Mouse (Mus musculus) liver, embryonic 13.5 days (tissue): Measurements from ENCODE around the gene Ly6g6e. TPM values are rescaled to one million over a fixed set of nuclear protein-coding genes. Genes with fewer than 3 reads are reported as not detected.
A peak's percentile ranks its signal among the peaks of the same experiment; 100 is the strongest.

Experiments
- ATAC-seq: fragments of 200-750 bp; cut with Nextera tagmentation; 2 replicates; pipeline ENCODE4 v1.8.0; 2017; ENCODE audit warnings: low read depth, mild to moderate bottlenecking, moderate number of reproducible peaks, moderate library complexity
- DNase-seq: peaks from one replicate; pipeline ENCODE4 v3.0.0; 2022
- H3K27ac ChIP-seq: fragments of 300-500 bp; sonication (generic); 2 replicates; pipeline ENCODE4 v1.5.1; 2015; ENCODE audit warnings: moderate library complexity, mild to moderate bottlenecking, inconsistent platforms
- H3K27me3 ChIP-seq: fragments of 300-500 bp; sonication (generic); 2 replicates; pipeline ENCODE4 v1.6.1; 2015; ENCODE audit warnings: mild to moderate bottlenecking, inconsistent platforms
- H3K36me3 ChIP-seq: fragments of 300-500 bp; sonication (generic); 2 replicates; pipeline ENCODE4 v1.6.1; 2015; ENCODE audit warnings: mild to moderate bottlenecking, inconsistent platforms
- H3K4me1 ChIP-seq: fragments of 300-500 bp; sonication (generic); replicated peaks from 2 replicates; pipeline ENCODE4 v1.6.1; 2015; ENCODE audit warnings: inconsistent platforms
- H3K4me2 ChIP-seq: fragments of 300-500 bp; sonication (generic); 2 replicates; pipeline ENCODE4 v1.6.1; 2015; ENCODE audit warnings: inconsistent platforms, mild to moderate bottlenecking, moderate library complexity
- H3K4me3 ChIP-seq: fragments of 300-500 bp; sonication (generic); replicated peaks from 2 replicates; pipeline ENCODE4 v1.5.1; 2015; ENCODE audit warnings: mild to moderate bottlenecking, inconsistent platforms
- H3K9ac ChIP-seq: fragments of 300-500 bp; sonication (generic); 2 replicates; pipeline ENCODE4 v1.6.1; 2015; ENCODE audit warnings: mild to moderate bottlenecking, inconsistent platforms
- H3K9me3 ChIP-seq: fragments of 300-500 bp; sonication (generic); replicated peaks from 2 replicates; pipeline ENCODE4 v1.6.1; 2016; ENCODE audit warnings: inconsistent platforms
- WGBS: fragments of 180-500 bp; shearing (Covaris S2); methylation state at CpG from one replicate; pipeline ENCODE4 v1.1.7; 2015; ENCODE audit not compliant: insufficient replicate concordance; 5-methylcytosine and 5-hydroxymethylcytosine counted together
- polyA plus RNA-seq: library from polyadenylated mRNA; unstranded; fragments of >200 nt; fragmentation: Nextera tagmentation; extraction: Ambion mirVana; gene quantifications from 2 replicates; pipeline ENCODE4 v1.2.1, GENCODE M21; 2015

Gene Ly6g6e
- polyA plus RNA-seq, 1 experiment from 2014 or later: 0.23 TPM

DNA sequence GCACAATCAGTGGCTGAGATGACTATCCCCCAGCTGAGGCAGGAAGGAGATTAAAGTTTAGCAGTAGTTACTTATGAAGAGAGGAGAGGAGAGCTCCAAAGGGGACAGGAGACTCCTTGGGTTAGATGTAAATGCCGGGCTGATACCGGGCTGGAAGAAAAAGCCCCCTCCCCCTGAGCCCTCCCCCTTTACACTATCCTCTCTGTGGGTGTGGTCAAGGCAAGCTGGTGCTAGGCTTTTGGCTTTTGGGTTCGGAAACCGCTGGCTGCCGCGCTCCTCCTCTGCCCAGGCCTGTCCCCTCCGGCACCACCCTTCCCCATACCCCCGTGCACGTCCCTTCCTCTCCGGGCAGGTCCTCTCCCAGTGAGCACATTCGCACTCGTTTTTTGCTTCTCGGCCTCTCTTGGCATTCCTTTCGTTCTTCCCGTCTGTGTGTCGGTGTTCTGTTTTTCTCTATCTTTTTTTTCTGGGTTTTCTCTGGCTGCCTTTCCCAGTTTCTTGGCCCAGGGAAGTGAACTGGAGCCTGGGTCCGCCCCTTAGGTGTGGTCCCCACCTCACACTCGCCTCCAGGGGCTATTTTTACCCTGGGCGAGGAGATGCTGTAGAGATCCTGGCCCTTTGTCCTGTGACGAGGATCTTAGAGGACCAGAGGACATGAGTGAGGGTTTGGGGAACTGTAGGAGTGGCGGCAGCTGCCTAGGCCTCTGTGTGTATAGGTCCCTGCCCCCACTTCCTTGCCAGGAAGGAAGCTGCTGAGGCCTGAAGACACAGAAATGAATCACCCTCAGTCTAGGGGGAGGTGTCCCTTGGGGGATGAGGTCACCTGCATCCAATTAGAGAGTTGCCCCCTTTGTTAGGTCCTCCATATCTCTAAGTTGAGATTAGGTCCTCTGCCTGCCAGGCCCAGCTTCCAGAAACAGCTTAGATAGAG is 25.3 kb upstream of the Ly6g6e start:
- Histone ChIP-seq H3K36me3 (peaks cover 43% of the 10 kb centered on the region), H3K4me2 (peak overlapping the region; percentile 100), H3K27ac (peak overlapping the region; percentile 97), H3K9me3 (no peaks in the 10 kb centered on the region), H3K4me3 (peak overlapping the region; percentile 78), H3K27me3 (no peaks in the 10 kb centered on the region), H3K4me1 (peaks cover 74% of the 10 kb centered on the region), H3K9ac (peak overlapping the region; percentile 92)
- ATAC-seq (peak; percentile 43), DNase-seq (peak; percentile 63)
- WGBS: 2% methylated on average over 21 of the region's 21 CpGs

DNA sequence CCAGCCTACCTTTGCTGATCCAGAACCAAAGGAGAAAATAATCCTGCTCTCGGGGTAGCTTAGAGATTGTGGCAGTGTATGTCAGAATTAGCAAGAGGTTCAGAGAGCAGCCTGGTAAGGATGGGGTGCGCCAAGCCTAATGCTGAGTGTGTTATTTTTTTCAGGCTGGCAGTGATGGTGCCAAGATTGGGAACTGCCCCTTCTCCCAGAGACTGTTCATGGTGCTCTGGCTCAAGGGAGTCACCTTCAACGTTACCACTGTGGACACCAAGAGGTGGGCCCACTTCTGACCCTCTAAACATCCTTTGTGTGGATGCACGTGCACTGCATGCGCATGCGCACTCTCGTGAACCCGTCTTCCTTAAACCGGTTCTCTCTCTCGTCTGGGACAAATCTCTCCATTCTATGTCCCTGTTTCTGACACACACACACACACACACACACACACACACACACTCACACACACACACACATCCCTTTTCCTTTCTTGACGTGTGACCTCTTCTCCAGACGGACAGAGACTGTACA is 24.4 kb upstream of the Ly6g6e start:
- ATAC-seq (no peak), DNase-seq (no peak)
- H3K4me1 ChIP-seq: peaks cover 73% of the 10 kb centered on the region
- H3K4me3 ChIP-seq: peak overlapping the region; percentile 78
- peak overlapping the region; percentile 97 for H3K27ac ChIP-seq
- H3K9me3 ChIP-seq: no peaks in the 10 kb centered on the region
- WGBS: 82% methylated on average over 12 of the region's 12 CpGs
- H3K4me2 ChIP-seq: peak overlapping the region; percentile 100
- H3K9ac ChIP-seq: peak overlapping the region; percentile 92
- no peaks in the 10 kb centered on the region for H3K27me3 ChIP-seq
- peaks cover 49% of the 10 kb centered on the region for H3K36me3 ChIP-seq

- Histone ChIP-seq H3K9me3 (no peaks in the 10 kb centered on the region), H3K9ac (0 out of 2 replicates have a peak overlapping the region, but pooled peaks have one; percentile 15), H3K36me3 (peaks cover 66% of the 10 kb centered on the region), H3K4me1 (peaks cover 81% of the 10 kb centered on the region), H3K27me3 (peaks cover 6% of the 10 kb centered on the region; the same call in 1 of the 2 replicates), H3K4me2 (no peak overlapping the region), H3K4me3 (no peak overlapping the region), H3K27ac (peak overlapping the region; percentile 6; the same call in 1 of the 2 replicates)
- ATAC-seq: no peak
- no peak for DNase-seq
- WGBS: 80% methylated on average over 7 of the region's 7 CpGs
Measured at GRCm38 (mm10) chr17:35055691-35056495, 20.8 kb upstream of the Ly6g6e start.

DNA sequence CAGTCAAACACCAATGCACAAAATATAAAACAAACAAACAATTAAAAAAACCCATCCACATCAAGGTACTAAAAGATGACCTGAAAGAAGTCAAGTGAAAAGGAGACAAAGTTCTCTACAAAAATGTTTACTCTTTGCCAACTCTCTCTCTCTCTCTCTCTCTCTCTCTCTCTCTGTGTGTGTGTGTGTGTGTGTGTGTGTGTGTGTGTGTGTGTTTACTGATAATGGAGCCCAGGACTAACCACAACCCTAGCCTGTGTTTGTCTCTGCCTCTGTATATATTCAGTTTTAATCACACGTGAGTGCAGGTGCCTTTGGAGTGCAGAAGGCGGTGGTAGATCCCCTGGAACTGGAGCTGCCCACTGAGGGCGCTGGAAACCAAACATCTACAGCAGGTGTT is 19.6 kb upstream of the Ly6g6e start:
- Histone ChIP-seq H3K9ac (no peak overlapping the region), H3K9me3 (no peaks in the 10 kb centered on the region), H3K4me1 (peaks cover 80% of the 10 kb centered on the region), H3K4me3 (no peak overlapping the region), H3K27ac (peak overlapping the region; percentile 24; the same call in 1 of the 2 replicates), H3K4me2 (no peak overlapping the region), H3K27me3 (peaks cover 14% of the 10 kb centered on the region), H3K36me3 (peaks cover 73% of the 10 kb centered on the region)
- ATAC-seq: no peak
- WGBS: 33% methylated on average over 3 of the region's 3 CpGs
- no peak for DNase-seq

DNA sequence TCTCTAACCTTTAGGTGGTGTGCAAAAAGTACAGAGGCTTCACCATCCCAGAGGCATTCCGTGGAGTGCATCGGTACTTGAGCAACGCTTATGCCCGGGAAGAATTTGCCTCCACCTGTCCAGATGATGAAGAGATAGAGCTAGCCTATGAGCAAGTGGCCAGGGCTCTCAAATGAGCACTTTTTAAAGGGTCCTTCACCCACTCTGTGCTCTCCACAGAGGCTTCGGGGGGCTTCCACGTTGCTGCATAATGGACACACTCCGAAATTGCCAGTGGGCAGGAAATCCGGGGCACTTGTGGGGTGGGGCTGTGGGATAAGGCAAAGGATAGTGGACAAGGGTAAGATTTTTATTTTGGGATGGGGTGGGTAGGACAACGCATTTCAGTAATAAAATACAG is 18.4 kb upstream of the Ly6g6e start:
- peaks cover 60% of the 10 kb centered on the region for H3K36me3 ChIP-seq
- H3K27me3 ChIP-seq: peaks cover 26% of the 10 kb centered on the region
- H3K4me3 ChIP-seq: no peak overlapping the region
- peak overlapping the region; percentile 92; the same call in 1 of the 2 replicates for H3K4me2 ChIP-seq
- H3K9ac ChIP-seq: no peak overlapping the region
- ATAC-seq: no peak
- no peak for DNase-seq
- peak overlapping the region; percentile 44; the same call in 1 of the 2 replicates for H3K27ac ChIP-seq
- WGBS: 69% methylated on average over 9 of the region's 9 CpGs
- peaks cover 70% of the 10 kb centered on the region for H3K4me1 ChIP-seq
- no peaks in the 10 kb centered on the region for H3K9me3 ChIP-seq

GRCm38 (mm10) chr17:35058911-35059892 is 17.5 kb upstream of the Ly6g6e start, which contains the start of gene Ddah2:
Gene Ddah2 (plus strand): TSS chr17:35059035.
- H3K4me1 ChIP-seq: peaks cover 67% of the 10 kb centered on the region
- H3K4me2 ChIP-seq: peak within 1 kb of the TSS; percentile 92
- peaks cover 35% of the 10 kb centered on the region for H3K27me3 ChIP-seq
- ATAC-seq: peak; percentile 74
- peak within 1 kb of the TSS; percentile 70 for H3K9ac ChIP-seq
- peak within 1 kb of the TSS; percentile 44 for H3K27ac ChIP-seq
- peak; percentile 75 for DNase-seq
- H3K4me3 ChIP-seq: peak within 1 kb of the TSS; percentile 65
- H3K9me3 ChIP-seq: no peaks in the 10 kb centered on the region
- peaks cover 51% of the 10 kb centered on the region for H3K36me3 ChIP-seq
- WGBS: under 1% methylated on average over 57 of the region's 57 CpGs

DNA sequence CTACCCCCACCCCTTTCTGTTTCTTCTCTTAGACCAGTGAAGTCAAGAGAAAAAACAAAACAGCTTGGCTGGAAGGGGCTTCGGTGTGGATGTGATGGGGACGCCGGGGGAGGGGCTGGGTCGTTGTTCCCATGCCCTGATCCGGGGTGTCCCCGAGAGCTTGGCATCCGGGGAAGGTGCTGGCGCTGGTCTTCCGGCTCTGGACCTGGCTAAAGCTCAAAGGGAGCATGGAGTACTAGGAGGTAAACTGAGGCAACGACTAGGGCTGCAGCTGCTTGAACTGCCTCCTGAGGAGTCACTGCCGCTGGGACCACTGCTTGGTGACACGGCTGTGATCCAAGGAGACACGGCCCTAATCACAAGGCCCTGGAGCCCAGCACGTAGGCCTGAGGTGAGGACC is 16.6 kb upstream of the Ly6g6e start:
- H3K27me3 ChIP-seq: peaks cover 44% of the 10 kb centered on the region
- ATAC-seq (no peak), DNase-seq (no peak)
- H3K9me3 ChIP-seq: no peaks in the 10 kb centered on the region
- 40% methylated on average over 14 of the region's 14 CpGs for WGBS
- H3K36me3 ChIP-seq: peaks cover 44% of the 10 kb centered on the region
- peak overlapping the region; percentile 92 for H3K4me2 ChIP-seq
- H3K4me3 ChIP-seq: peak overlapping the region; percentile 65
- H3K9ac ChIP-seq: peak overlapping the region; percentile 70
- no peak overlapping the region for H3K27ac ChIP-seq
- peaks cover 73% of the 10 kb centered on the region for H3K4me1 ChIP-seq

GRCm38 (mm10) chr17:35060737-35061297 is 15.9 kb upstream of the Ly6g6e start:
- H3K36me3 ChIP-seq: peaks cover 36% of the 10 kb centered on the region
- H3K4me2 ChIP-seq: peak overlapping the region; percentile 92
- no peaks in the 10 kb centered on the region for H3K9me3 ChIP-seq
- peak; percentile 53 for DNase-seq
- ATAC-seq: no peak
- 63% methylated on average over 22 of the region's 22 CpGs for WGBS
- 0 out of 2 replicates have a peak overlapping the region, but pooled peaks have one; percentile 70 for H3K9ac ChIP-seq
- peaks cover 75% of the 10 kb centered on the region for H3K4me1 ChIP-seq
- peaks cover 51% of the 10 kb centered on the region for H3K27me3 ChIP-seq
- H3K4me3 ChIP-seq: peak overlapping the region; percentile 65; the same call in 1 of the 2 replicates
- H3K27ac ChIP-seq: no peak overlapping the region

- Histone ChIP-seq H3K27ac (no peak overlapping the region), H3K4me1 (peaks cover 75% of the 10 kb centered on the region)
- ATAC-seq: no peak
Measured at GRCm38 (mm10) chr17:35061299-35061698, 15.4 kb upstream of the Ly6g6e start.

DNA sequence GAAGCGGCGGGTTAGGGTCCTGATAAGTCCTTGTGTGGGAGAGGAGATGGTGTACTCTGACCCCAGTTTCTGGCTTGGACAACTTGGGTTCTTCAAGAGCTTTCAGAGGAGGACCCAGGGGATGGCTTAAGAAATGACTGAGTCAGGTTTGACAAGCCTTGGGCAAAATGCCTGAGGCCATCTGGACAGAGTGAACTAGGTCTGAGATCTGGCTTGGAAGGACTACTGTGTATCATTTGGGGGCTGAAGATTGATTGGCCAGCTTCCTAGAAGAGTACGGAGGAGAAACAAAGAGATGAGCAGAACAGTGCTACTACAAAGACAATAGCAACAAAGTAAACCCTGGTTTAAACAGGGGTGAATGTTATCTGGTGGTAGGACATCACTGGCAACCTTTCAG is 13.2 kb upstream of the Ly6g6e start:
- peaks cover 13% of the 10 kb centered on the region for H3K36me3 ChIP-seq
- no peaks in the 10 kb centered on the region for H3K9me3 ChIP-seq
- H3K4me3 ChIP-seq: no peak overlapping the region
- no peak overlapping the region for H3K9ac ChIP-seq
- H3K27me3 ChIP-seq: peaks cover 77% of the 10 kb centered on the region
- H3K27ac ChIP-seq: no peak overlapping the region
- ATAC-seq (no peak), DNase-seq (no peak)
- H3K4me2 ChIP-seq: no peak overlapping the region
- peaks cover 64% of the 10 kb centered on the region for H3K4me1 ChIP-seq
- 77% methylated on average over 3 of the region's 3 CpGs for WGBS

More at GRCm38 (mm10) chr17:35061299-35061698, 15.4 kb upstream of the Ly6g6e start:
- Histone ChIP-seq H3K36me3 (peaks cover 31% of the 10 kb centered on the region), H3K9ac (no peak overlapping the region), H3K27me3 (peaks cover 56% of the 10 kb centered on the region), H3K4me2 (no peak overlapping the region), H3K9me3 (no peaks in the 10 kb centered on the region), H3K4me3 (no peak overlapping the region)
- 64% methylated on average over 8 of the region's 8 CpGs for WGBS
- DNase-seq: no peak
